Mouse (Mus musculus): ENCODE results near the gene Dcst1.

GRCm38 (mm10) chr3:89330948-89331347 lies 34.1 kb downstream of the Dcst1 start:
- TF ChIP-seq CTCF (IDR thresholded peaks at IDR 0.05; ENCODE audit: low read depth, low read length) (no peak), POLR2A (IDR thresholded peaks at IDR 0.05; ENCODE audit: borderline replicate concordance, low read depth, low read length) (no peak)

All from bone marrow macrophage, adult 2 months (primary cell).